Mouse (Mus musculus) C2C12 (cell line): ENCODE results near the gene Spsb4. TPM values are rescaled to one million over a fixed set of nuclear protein-coding genes. Genes with fewer than 3 reads are reported as not detected.
A peak's percentile ranks its signal among the peaks of the same experiment; 100 is the strongest.

Source experiments
- H3K27me3 ChIP-seq: one replicate; pipeline ENCODE4 v1.6.1; 2011; ENCODE audit not compliant: control insufficient read depth, insufficient read depth, insufficient read length
- H3K36me3 ChIP-seq: one replicate; pipeline ENCODE4 v1.6.1; 2011; ENCODE audit not compliant: control insufficient read depth, insufficient read depth
- H3K4me3 ChIP-seq: one replicate; pipeline ENCODE4 v1.5.1; 2011; ENCODE audit warnings: mild to moderate bottlenecking, control low read depth; ENCODE audit not compliant: poor library complexity, insufficient read depth, severe bottlenecking
- H3K79me2 ChIP-seq: one replicate; pipeline ENCODE4 v1.6.1; 2011; ENCODE audit not compliant: control insufficient read depth, insufficient read depth
- H3K79me3 ChIP-seq: one replicate; pipeline ENCODE4 v1.6.1; 2011; ENCODE audit warnings: low read depth, control low read depth
- H3ac ChIP-seq: one replicate; pipeline ENCODE3; 2011; ENCODE audit warnings: low read depth; ENCODE audit not compliant: control insufficient read depth, insufficient read length
- CEBPB ChIP-seq: IDR thresholded peaks from one replicate; pipeline ENCODE4 v1.6.1; 2011; ENCODE audit warnings: low read depth, mild to moderate bottlenecking, control low read depth, moderate library complexity
- CTCF ChIP-seq: IDR thresholded peaks from one replicate; pipeline ENCODE4 v1.5.1; 2011; ENCODE audit not compliant: control insufficient read depth, insufficient read depth, insufficient read length
- FOSL1 ChIP-seq: IDR thresholded peaks from one replicate; pipeline ENCODE4 v1.8.0; 2011; ENCODE audit warnings: mild to moderate bottlenecking, low read length; ENCODE audit not compliant: poor library complexity, insufficient read depth, severe bottlenecking
- MAX ChIP-seq: IDR thresholded peaks from one replicate; pipeline ENCODE4 v1.6.1; 2011; ENCODE audit warnings: mild to moderate bottlenecking, control low read depth
- MYOD1 ChIP-seq: IDR thresholded peaks from one replicate; pipeline ENCODE4 v1.6.1; 2011; ENCODE audit warnings: low read depth; ENCODE audit not compliant: control insufficient read depth, insufficient read length
- MYOG ChIP-seq: IDR thresholded peaks from one replicate; pipeline ENCODE4 v1.6.1; 2011; ENCODE audit not compliant: control insufficient read depth, insufficient read length; ENCODE audit errors: extremely low read depth
- USF1 ChIP-seq: IDR thresholded peaks from one replicate; pipeline ENCODE4 v1.6.1; 2011; ENCODE audit warnings: low read depth, mild to moderate bottlenecking, control low read depth, moderate library complexity
- long read RNA-seq, 2 experiments: library from polyadenylated mRNA; unstranded; transcript quantifications; one replicate each; pipeline ENCODE4 v2.0.0; 2019 to 2020
- polyA plus RNA-seq: library from polyadenylated mRNA; unstranded; fragments of >200 nt; fragmentation: generic; extraction: Trizol; gene quantifications from one replicate; pipeline ENCODE4 v1.2.1, GENCODE M21; 2012; ENCODE audit warnings: missing spikeins

Spsb4 gene
- polyA plus RNA-seq: 1.6 TPM
- long read RNA-seq, experiment 1, partial matches to known transcripts: 0 of 1 reads
- long read RNA-seq, experiment 1, other reads (novel, unspliced or antisense): 0 of 1 reads
- long read RNA-seq, experiment 2, transcript Spsb4-201 (3 exons, 2,720 nt): major isoform, 21 of 24 reads
- long read RNA-seq, experiment 2, partial matches to known transcripts: 0 of 24 reads
- long read RNA-seq, experiment 2, other reads (novel, unspliced or antisense): 2 of 24 reads

DNA sequence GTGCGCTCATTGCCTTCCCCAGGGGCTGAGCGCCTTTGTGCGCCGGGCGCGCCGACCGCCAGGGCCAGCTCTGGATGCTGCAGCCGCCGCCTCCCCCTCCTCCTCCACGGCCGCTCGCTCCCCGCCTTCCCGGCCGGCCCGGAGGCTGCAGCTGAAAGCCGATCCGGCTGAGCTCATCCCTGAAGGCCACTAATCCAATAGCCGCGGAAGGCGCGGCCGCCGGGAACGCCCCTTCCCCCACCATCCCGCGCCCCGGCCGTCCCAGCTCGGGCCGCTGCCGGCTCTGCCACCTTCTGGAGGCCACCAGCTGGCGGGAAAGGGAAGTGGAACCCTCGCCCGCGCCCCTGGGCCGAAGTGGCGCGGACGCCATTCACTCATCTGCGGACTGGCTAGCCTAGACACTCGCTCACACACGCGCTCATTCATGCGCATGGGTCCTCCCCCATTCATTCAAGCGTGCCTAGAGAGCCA, at the start of gene Spsb4:
Spsb4 (minus strand) TSS at position 167 of the 471 bp plus-strand sequence.
- H3K27me3 ChIP-seq: no peaks in the 10 kb centered on the region
- no peaks in the 10 kb centered on the region for H3K79me3 ChIP-seq
- H3ac ChIP-seq: peak within 1 kb of the TSS; percentile 83
- H3K4me3 ChIP-seq: peak within 1 kb of the TSS; percentile 32
- no peaks in the 10 kb centered on the region for H3K79me2 ChIP-seq
- no peaks in the 10 kb centered on the region for H3K36me3 ChIP-seq
- peak; percentile 31 for TF ChIP-seq CTCF
- TF ChIP-seq MAX: no peak

DNA sequence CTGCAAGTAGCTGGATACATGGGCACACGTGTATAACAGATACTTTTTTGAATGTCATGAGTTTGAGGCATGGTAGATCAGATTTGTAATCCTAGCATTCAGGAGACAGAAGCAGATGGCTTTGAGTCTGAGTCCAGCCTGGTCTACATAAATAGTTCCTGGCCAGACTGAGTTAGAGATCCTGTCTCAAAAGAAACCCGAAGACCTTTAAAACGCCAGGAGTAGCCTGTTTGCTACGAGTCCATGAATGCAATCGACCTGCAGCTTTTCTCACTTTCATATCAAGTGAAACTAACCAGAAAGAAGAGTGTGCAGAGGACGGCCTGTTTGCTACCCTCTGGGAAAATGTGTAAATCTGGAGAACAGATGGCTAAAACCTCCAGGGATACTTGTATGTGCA, 49.1 kb upstream of the Spsb4 start:
- no peak overlapping the region for H3K4me3 ChIP-seq
- no peaks in the 10 kb centered on the region for H3K36me3 ChIP-seq
- no peak for TF ChIP-seq FOSL1
- TF ChIP-seq MYOD1: no peak
- TF ChIP-seq MYOG: no peak
- TF ChIP-seq CEBPB: no peak
- no peak for TF ChIP-seq CTCF
- no peak for TF ChIP-seq MAX
- TF ChIP-seq USF1: no peak
- no peak overlapping the region for H3ac ChIP-seq
- H3K79me3 ChIP-seq: no peaks in the 10 kb centered on the region
- no peaks in the 10 kb centered on the region for H3K79me2 ChIP-seq
- no peaks in the 10 kb centered on the region for H3K27me3 ChIP-seq

- Histone ChIP-seq H3K79me3 (no peaks in the 10 kb centered on the region), H3K4me3 (no peak overlapping the region), H3K79me2 (no peaks in the 10 kb centered on the region), H3K27me3 (no peaks in the 10 kb centered on the region), H3ac (no peak overlapping the region), H3K36me3 (no peaks in the 10 kb centered on the region)
- TF ChIP-seq FOSL1: no peak
- no peak for TF ChIP-seq MYOG
- no peak for TF ChIP-seq MAX
- no peak for TF ChIP-seq USF1
- no peak for TF ChIP-seq CTCF
- no peak for TF ChIP-seq CEBPB
- no peak for TF ChIP-seq MYOD1
Measured at GRCm38 (mm10) chr9:97065885-97066284, 47.2 kb upstream of the Spsb4 start.

- Histone ChIP-seq H3K4me3 (no peak overlapping the region), H3K27me3 (no peaks in the 10 kb centered on the region), H3K79me3 (no peaks in the 10 kb centered on the region), H3K79me2 (no peaks in the 10 kb centered on the region), H3K36me3 (no peaks in the 10 kb centered on the region), H3ac (no peak overlapping the region)
- TF ChIP-seq USF1: no peak
- TF ChIP-seq MYOD1: no peak
- no peak for TF ChIP-seq MYOG
- TF ChIP-seq MAX: no peak
- no peak for TF ChIP-seq CEBPB
- no peak for TF ChIP-seq CTCF
- TF ChIP-seq FOSL1: no peak
Measured at GRCm38 (mm10) chr9:97065216-97065615, 46.6 kb upstream of the Spsb4 start.

DNA sequence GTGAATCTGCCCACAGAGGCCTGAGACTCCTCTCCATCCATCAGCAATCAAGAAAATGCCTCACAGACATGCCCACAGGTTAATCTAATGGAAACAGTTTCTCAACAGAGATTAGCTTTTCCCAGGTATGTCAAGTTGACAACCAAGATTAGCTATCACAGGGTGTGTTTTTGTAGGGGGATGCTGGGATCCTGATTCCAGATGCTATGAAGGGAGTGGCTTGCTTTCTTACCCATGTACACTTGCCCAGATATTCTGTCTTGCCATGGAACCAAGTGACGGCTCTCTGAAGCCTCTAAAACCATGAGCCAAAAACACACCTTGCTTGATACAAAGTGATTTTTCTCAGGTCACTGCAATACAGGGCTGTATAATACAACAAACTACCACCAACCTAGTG, 45.5 kb upstream of the Spsb4 start:
- Histone ChIP-seq H3K79me3 (no peaks in the 10 kb centered on the region), H3K36me3 (no peaks in the 10 kb centered on the region), H3ac (no peak overlapping the region), H3K27me3 (no peaks in the 10 kb centered on the region), H3K79me2 (no peaks in the 10 kb centered on the region), H3K4me3 (no peak overlapping the region)
- TF ChIP-seq MYOD1: no peak
- TF ChIP-seq FOSL1: no peak
- no peak for TF ChIP-seq CEBPB
- TF ChIP-seq USF1: no peak
- TF ChIP-seq MAX: no peak
- TF ChIP-seq MYOG: no peak
- no peak for TF ChIP-seq CTCF

DNA sequence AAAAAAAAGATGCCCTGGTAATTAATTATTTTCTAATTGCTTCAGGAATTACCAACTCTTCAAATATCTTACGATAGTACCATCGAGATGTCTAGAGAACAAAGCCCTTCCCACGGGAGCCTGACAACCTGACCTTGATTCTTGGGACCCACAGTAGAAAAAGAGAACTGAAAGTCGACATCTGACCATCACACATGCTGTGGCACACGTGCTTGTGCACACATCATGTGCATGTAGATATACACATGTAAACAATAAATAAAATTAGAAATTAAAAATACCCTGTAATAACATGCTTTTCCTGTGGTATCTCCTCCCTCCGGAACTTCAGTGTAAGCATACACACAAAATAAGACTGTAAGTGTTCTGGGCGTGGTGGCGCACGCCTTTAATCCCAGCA, 43.1 kb upstream of the Spsb4 start:
- Histone ChIP-seq H3K36me3 (no peaks in the 10 kb centered on the region), H3ac (no peak overlapping the region), H3K4me3 (no peak overlapping the region), H3K79me3 (no peaks in the 10 kb centered on the region), H3K27me3 (no peaks in the 10 kb centered on the region), H3K79me2 (no peaks in the 10 kb centered on the region)
- TF ChIP-seq CTCF: no peak
- TF ChIP-seq MAX: no peak
- TF ChIP-seq CEBPB: no peak
- no peak for TF ChIP-seq MYOD1
- no peak for TF ChIP-seq USF1
- TF ChIP-seq FOSL1: no peak
- no peak for TF ChIP-seq MYOG
